Mouse (Mus musculus) lung, postnatal 25 days (tissue): ENCODE measurements around the gene Rps6ka2.
A peak's percentile ranks its signal among the peaks of the same experiment; 100 is the strongest.
"Not testable (repeated sequence)": the region's sequence is repeated elsewhere in the genome, so short reads cannot be mapped to it uniquely, and the experiment has no call there.

Experiments
- DNase-seq: peaks from one replicate; pipeline ENCODE4 v3.0.0; 2022; ENCODE audit warnings: low spot score

The Rps6ka2 gene

GRCm38 (mm10) chr17:7169627-7170303 lies at the start of gene Rps6ka2:
Gene Rps6ka2, plus strand, starts transcription at chr17:7170115.
- peak; percentile 97 for DNase-seq

- DNase-seq, result not testable (repeated sequence)
Observed at GRCm38 (mm10) chr17:7120835-7121234, 49.1 kb upstream of the Rps6ka2 start.

GRCm38 (mm10) chr17:7122554-7122953 lies 47.4 kb upstream of the Rps6ka2 start:
- DNase-seq, result not testable (repeated sequence)

- DNase-seq, result not testable (repeated sequence)
Observed at GRCm38 (mm10) chr17:7126475-7126874, 43.4 kb upstream of the Rps6ka2 start.

GRCm38 (mm10) chr17:7134002-7134401 lies 35.9 kb upstream of the Rps6ka2 start:
- not testable (repeated sequence) for DNase-seq

- DNase-seq, result not testable (repeated sequence)
Observed at GRCm38 (mm10) chr17:7135277-7135676, 34.6 kb upstream of the Rps6ka2 start.

GRCm38 (mm10) chr17:7138186-7138925 lies 31.6 kb upstream of the Rps6ka2 start:
- no peak for DNase-seq

GRCm38 (mm10) chr17:7140399-7141174 lies 29.3 kb upstream of the Rps6ka2 start:
- DNase-seq, result no peak

GRCm38 (mm10) chr17:7142367-7142766 lies 27.5 kb upstream of the Rps6ka2 start:
- DNase-seq, result no peak

GRCm38 (mm10) chr17:7143885-7144518 lies 25.9 kb upstream of the Rps6ka2 start:
- no peak for DNase-seq

GRCm38 (mm10) chr17:7145373-7146058 lies 24.4 kb upstream of the Rps6ka2 start:
- DNase-seq, result no peak

GRCm38 (mm10) chr17:7146479-7146878 lies 23.4 kb upstream of the Rps6ka2 start:
- DNase-seq, result no peak

GRCm38 (mm10) chr17:7147920-7148321 lies 22.0 kb upstream of the Rps6ka2 start:
- no peak for DNase-seq

- no peak for DNase-seq
Observed at GRCm38 (mm10) chr17:7149328-7150195, 20.4 kb upstream of the Rps6ka2 start.

GRCm38 (mm10) chr17:7151446-7152100 lies 18.3 kb upstream of the Rps6ka2 start:
- no peak for DNase-seq

GRCm38 (mm10) chr17:7152662-7153061 lies 17.3 kb upstream of the Rps6ka2 start:
- DNase-seq, result no peak

GRCm38 (mm10) chr17:7163955-7164354 lies 6.0 kb upstream of the Rps6ka2 start:
- no peak for DNase-seq

- DNase-seq, result no peak
Observed at GRCm38 (mm10) chr17:7165524-7165923, 4.4 kb upstream of the Rps6ka2 start.

- DNase-seq, result peak; percentile 86
Observed at GRCm38 (mm10) chr17:7168961-7169626, 821 bp upstream of the Rps6ka2 start.
